Mouse (Mus musculus) midbrain, embryonic 16.5 days (tissue): ENCODE data around the gene Rnf215. TPM values are rescaled to one million over a fixed set of nuclear protein-coding genes. Genes with fewer than 3 reads are reported as not detected.
A peak's percentile ranks its signal among the peaks of the same experiment; 100 is the strongest.
"Not testable (repeated sequence)": the region's sequence is repeated elsewhere in the genome, so short reads cannot be mapped to it uniquely, and the experiment has no call there.

ENCODE experiments used
- ATAC-seq: fragments of 200-750 bp; cut with Nextera tagmentation; 2 replicates; pipeline ENCODE4 v1.8.0; 2017; ENCODE audit warnings: moderate TSS enrichment
- H3K27ac ChIP-seq: fragments of 300-500 bp; sonication (generic); 2 replicates; pipeline ENCODE4 v1.5.1; 2014; ENCODE audit warnings: mild to moderate bottlenecking, low read length, mixed read lengths
- H3K27me3 ChIP-seq: fragments of 300-500 bp; sonication (generic); 2 replicates; pipeline ENCODE4 v1.6.1; 2014; ENCODE audit warnings: low read depth, low read length, mixed read lengths; ENCODE audit not compliant: control insufficient read depth, insufficient read depth
- H3K36me3 ChIP-seq: fragments of 300-500 bp; sonication (generic); 2 replicates; pipeline ENCODE4 v1.6.1; 2014; ENCODE audit warnings: mild to moderate bottlenecking, low read length, moderate library complexity, mixed read lengths; ENCODE audit not compliant: control insufficient read depth, insufficient read depth
- H3K4me1 ChIP-seq: fragments of 300-500 bp; sonication (generic); 2 replicates; pipeline ENCODE4 v1.6.1; 2014; ENCODE audit warnings: mild to moderate bottlenecking, low read length, mixed read lengths; ENCODE audit not compliant: control insufficient read depth, insufficient read depth
- H3K4me2 ChIP-seq: fragments of 300-500 bp; sonication (generic); 2 replicates; pipeline ENCODE4 v1.6.1; 2014; ENCODE audit warnings: mild to moderate bottlenecking, low read length, mixed read lengths
- H3K4me3 ChIP-seq: fragments of 300-500 bp; sonication (generic); 2 replicates; pipeline ENCODE4 v1.5.1; 2014; ENCODE audit warnings: low read depth, mild to moderate bottlenecking, low read length, moderate library complexity, mixed read lengths
- H3K9ac ChIP-seq: fragments of 300-500 bp; sonication (generic); 2 replicates; pipeline ENCODE4 v1.6.1; 2014; ENCODE audit warnings: low read depth, low read length, mixed read lengths
- H3K9me3 ChIP-seq: fragments of 300-500 bp; sonication (generic); replicated peaks from 2 replicates; pipeline ENCODE4 v1.6.1; 2014; ENCODE audit warnings: mild to moderate bottlenecking, low read length, mixed read lengths; ENCODE audit not compliant: control insufficient read depth, poor library complexity, severe bottlenecking
- WGBS: fragments of 180-500 bp; shearing (Covaris S2); extraction: QIAGEN DNeasy Blood & Tissue Kit; methylation state at CpG from one replicate; pipeline ENCODE4 v1.1.7; 2014; 5-methylcytosine and 5-hydroxymethylcytosine counted together
- polyA plus RNA-seq: library from polyadenylated mRNA; unstranded; fragments of >200 nt; fragmentation: Nextera tagmentation; extraction: Ambion mirVana; gene quantifications from 2 replicates; pipeline ENCODE4 v1.2.1, GENCODE M21; 2015

The Rnf215 gene
- polyA plus RNA-seq, 1 experiment from 2014 or later = 53.6 TPM

- Histone ChIP-seq H3K36me3 (peaks cover 39% of the 10 kb centered on the region), H3K27ac (no peak overlapping the region), H3K4me2 (no peak overlapping the region), H3K9me3 (no peaks in the 10 kb centered on the region), H3K27me3 (no peaks in the 10 kb centered on the region), H3K9ac (no peak overlapping the region), H3K4me3 (no peak overlapping the region), H3K4me1 (peaks cover 20% of the 10 kb centered on the region)
- WGBS = 89% methylated on average over 7 of the region's 7 CpGs
- ATAC-seq = no peak
Observed at GRCm38 (mm10) chr11:4166467-4167090, 31.6 kb downstream of the Rnf215 start.

GRCm38 (mm10) chr11:4174586-4174985 is 39.6 kb downstream of the Rnf215 start:
- Histone ChIP-seq H3K4me2 (no peak overlapping the region), H3K9ac (no peak overlapping the region), H3K4me1 (no peaks in the 10 kb centered on the region), H3K27ac (no peak overlapping the region), H3K4me3 (no peak overlapping the region), H3K27me3 (no peaks in the 10 kb centered on the region), H3K9me3 (no peaks in the 10 kb centered on the region), H3K36me3 (peaks cover 75% of the 10 kb centered on the region)
- 0 out of 2 replicates have a peak, but pooled peaks have one; percentile 48 for ATAC-seq
- WGBS = 65% methylated on average over 5 of the region's 5 CpGs

GRCm38 (mm10) chr11:4177716-4178115 is 42.7 kb downstream of the Rnf215 start:
- no peaks in the 10 kb centered on the region for H3K9me3 ChIP-seq
- no peaks in the 10 kb centered on the region for H3K27me3 ChIP-seq
- H3K4me3 ChIP-seq = no peak overlapping the region
- no peaks in the 10 kb centered on the region for H3K4me1 ChIP-seq
- no peak overlapping the region for H3K27ac ChIP-seq
- WGBS = 87% methylated on average over 4 of the region's 4 CpGs
- no peak for ATAC-seq
- peaks cover 87% of the 10 kb centered on the region for H3K36me3 ChIP-seq
- H3K4me2 ChIP-seq = no peak overlapping the region
- no peak overlapping the region for H3K9ac ChIP-seq

GRCm38 (mm10) chr11:4182061-4182460 is 47.1 kb downstream of the Rnf215 start:
- ATAC-seq = no peak
- Histone ChIP-seq H3K4me3 (no peak overlapping the region), H3K36me3 (peaks cover 50% of the 10 kb centered on the region), H3K4me2 (no peak overlapping the region), H3K9me3 (no peaks in the 10 kb centered on the region), H3K27ac (no peak overlapping the region), H3K27me3 (no peaks in the 10 kb centered on the region), H3K4me1 (no peaks in the 10 kb centered on the region), H3K9ac (no peak overlapping the region)
- 10% methylated on average over 1 of the region's 1 CpGs for WGBS

- H3K4me2 ChIP-seq = no peak overlapping the region
- H3K9ac ChIP-seq = no peak overlapping the region
- H3K4me3 ChIP-seq = no peak overlapping the region
- no peaks in the 10 kb centered on the region for H3K9me3 ChIP-seq
- 0 out of 2 replicates have a peak overlapping the region, but pooled peaks have one; percentile 18 for H3K27ac ChIP-seq
- H3K27me3 ChIP-seq = no peaks in the 10 kb centered on the region
- peaks cover 13% of the 10 kb centered on the region for H3K4me1 ChIP-seq
- peaks cover 36% of the 10 kb centered on the region for H3K36me3 ChIP-seq
- no peak for ATAC-seq
Observed at GRCm38 (mm10) chr11:4183511-4183910, 48.5 kb downstream of the Rnf215 start.

- Histone ChIP-seq H3K4me3 (no peak overlapping the region), H3K36me3 (peaks cover 27% of the 10 kb centered on the region), H3K27me3 (no peaks in the 10 kb centered on the region), H3K9ac (no peak overlapping the region), H3K9me3 (no peaks in the 10 kb centered on the region), H3K4me2 (no peak overlapping the region), H3K27ac (no peak overlapping the region), H3K4me1 (peaks cover 13% of the 10 kb centered on the region)
- 76% methylated on average over 4 of the region's 4 CpGs for WGBS
- no peak for ATAC-seq
Observed at GRCm38 (mm10) chr11:4184251-4184952, 49.4 kb downstream of the Rnf215 start.

- peaks cover 13% of the 10 kb centered on the region for H3K4me1 ChIP-seq
- peaks cover 17% of the 10 kb centered on the region for H3K36me3 ChIP-seq
- not testable (repeated sequence) for H3K4me2 ChIP-seq, ATAC-seq, H3K9me3 ChIP-seq, H3K4me3 ChIP-seq, H3K9ac ChIP-seq, H3K27me3 ChIP-seq, H3K27ac ChIP-seq
- WGBS = 92% methylated on average over 6 of the region's 6 CpGs
Observed at GRCm38 (mm10) chr11:4185480-4185879, 50.5 kb downstream of the Rnf215 start.

GRCm38 (mm10) chr11:4186486-4187317 is 51.7 kb downstream of the Rnf215 start, which contains the start of gene Tbc1d10a:
Gene Tbc1d10a (plus strand): TSS chr11:4186789.
- H3K36me3 ChIP-seq = peaks cover 5% of the 10 kb centered on the region; the same call in 1 of the 2 replicates
- H3K9ac ChIP-seq = peak within 1 kb of the TSS; percentile 97
- H3K9me3 ChIP-seq = no peaks in the 10 kb centered on the region
- H3K27me3 ChIP-seq = no peaks in the 10 kb centered on the region
- peak within 1 kb of the TSS; percentile 86 for H3K4me3 ChIP-seq
- H3K4me2 ChIP-seq = peak within 1 kb of the TSS; percentile 96
- H3K4me1 ChIP-seq = peaks cover 13% of the 10 kb centered on the region
- 0% methylated on average over 67 of the region's 71 CpGs for WGBS
- H3K27ac ChIP-seq = peak within 1 kb of the TSS; percentile 79
- peak; percentile 99 for ATAC-seq
